Mouse (Mus musculus): ENCODE results near the gene Coro1c. TPM values are rescaled to one million over a fixed set of nuclear protein-coding genes. Genes with fewer than 3 reads are reported as not detected.

Coro1c gene
- total and polyA plus RNA-seq, 3 experiments = 77.3 to 158 (median 103) TPM

Other genes starting within 250 kb of the Coro1c start
- gene 1700069L16Rik, start 184.0 kb downstream of the Coro1c start, total RNA-seq (2012; rRNA removed) = not detected in 2 replicates
- not detected for gene 1700069L16Rik, start 184.0 kb downstream of the Coro1c start, polyA plus RNA-seq (2012; ENCODE audit: insufficient read depth in 1 of 2, insufficient read length in 2 of 2, low read depth in 1 of 2, low replicate concordance in 2 of 2, missing spikeins in 1 of 2)
- 1.8 and 2.5 TPM in 2 replicates for gene Ficd, start 173.0 kb downstream of the Coro1c start, total RNA-seq (2012; rRNA removed)
- 1 to 10 TPM in 1 of 2 experiments, not detected in 1; 2.7 TPM for gene Ficd, start 173.0 kb downstream of the Coro1c start, polyA plus RNA-seq (2012; ENCODE audit: insufficient read depth in 1 of 2, insufficient read length in 2 of 2, low read depth in 1 of 2, low replicate concordance in 2 of 2, missing spikeins in 1 of 2)
- gene Sart3, start 136.2 kb downstream of the Coro1c start, total RNA-seq (2012; rRNA removed) = 38.5 and 41.4 TPM in 2 replicates
- 10 to 100 TPM in 1 of 2 experiments, not detected in 1; 74.4 TPM for gene Sart3, start 136.2 kb downstream of the Coro1c start, polyA plus RNA-seq (2012; ENCODE audit: insufficient read depth in 1 of 2, insufficient read length in 2 of 2, low read depth in 1 of 2, low replicate concordance in 2 of 2, missing spikeins in 1 of 2)
- 84.1 and 95.7 TPM in 2 replicates for gene Iscu, start 136.0 kb downstream of the Coro1c start, total RNA-seq (2012; rRNA removed)
- 100 to 1,000 TPM in 1 of 2 experiments, not detected in 1; 150 TPM for gene Iscu, start 136.0 kb downstream of the Coro1c start, polyA plus RNA-seq (2012; ENCODE audit: insufficient read depth in 1 of 2, insufficient read length in 2 of 2, low read depth in 1 of 2, low replicate concordance in 2 of 2, missing spikeins in 1 of 2)
- gene Tmem119, start 108.2 kb downstream of the Coro1c start, total RNA-seq (2012; rRNA removed) = not detected in 2 replicates
- gene Tmem119, start 108.2 kb downstream of the Coro1c start, polyA plus RNA-seq (2012; ENCODE audit: insufficient read depth in 1 of 2, insufficient read length in 2 of 2, low read depth in 1 of 2, low replicate concordance in 2 of 2, missing spikeins in 1 of 2) = under 1 TPM in 1 of 2 experiments, not detected in 1; 0.13 TPM
- gene Selplg, start 76.1 kb downstream of the Coro1c start, total RNA-seq (2012; rRNA removed) = 24.2 and 29.1 TPM in 2 replicates
- 10 to 100 TPM in 1 of 2 experiments, not detected in 1; 48.2 TPM for gene Selplg, start 76.1 kb downstream of the Coro1c start, polyA plus RNA-seq (2012; ENCODE audit: insufficient read depth in 1 of 2, insufficient read length in 2 of 2, low read depth in 1 of 2, low replicate concordance in 2 of 2, missing spikeins in 1 of 2)
- gene Ssh1, start 85.1 kb upstream of the Coro1c start, total RNA-seq (2012; rRNA removed) = 2.3 and 4.0 TPM in 2 replicates
- gene Ssh1, start 85.1 kb upstream of the Coro1c start, polyA plus RNA-seq (2012; ENCODE audit: insufficient read depth in 1 of 2, insufficient read length in 2 of 2, low read depth in 1 of 2, low replicate concordance in 2 of 2, missing spikeins in 1 of 2) = 1 to 10 TPM in 1 of 2 experiments, not detected in 1; 6.8 TPM
- gene Dao, start 94.9 kb upstream of the Coro1c start, total RNA-seq (2012; rRNA removed) = not detected in 2 replicates
- gene Dao, start 94.9 kb upstream of the Coro1c start, polyA plus RNA-seq (2012; ENCODE audit: insufficient read depth in 1 of 2, insufficient read length in 2 of 2, low read depth in 1 of 2, low replicate concordance in 2 of 2, missing spikeins in 1 of 2) = under 1 TPM in 1 of 2 experiments, not detected in 1; 0.04 TPM
- gene Usp30, start 156.7 kb upstream of the Coro1c start, total RNA-seq (2012; rRNA removed) = 11.9 and 12.8 TPM in 2 replicates
- 10 to 100 TPM in 1 of 2 experiments, not detected in 1; 21.1 TPM for gene Usp30, start 156.7 kb upstream of the Coro1c start, polyA plus RNA-seq (2012; ENCODE audit: insufficient read depth in 1 of 2, insufficient read length in 2 of 2, low read depth in 1 of 2, low replicate concordance in 2 of 2, missing spikeins in 1 of 2)
- gene Svop, start 182.8 kb upstream of the Coro1c start, total RNA-seq (2012; rRNA removed) = not detected in 2 replicates
- gene Svop, start 182.8 kb upstream of the Coro1c start, polyA plus RNA-seq (2012; ENCODE audit: insufficient read depth in 1 of 2, insufficient read length in 2 of 2, low read depth in 1 of 2, low replicate concordance in 2 of 2, missing spikeins in 1 of 2) = not detected
- 15.2 and 15.7 TPM in 2 replicates for gene Alkbh2, start 219.5 kb upstream of the Coro1c start, total RNA-seq (2012; rRNA removed)
- 10 to 100 TPM in 1 of 2 experiments, not detected in 1; 22.6 TPM for gene Alkbh2, start 219.5 kb upstream of the Coro1c start, polyA plus RNA-seq (2012; ENCODE audit: insufficient read depth in 1 of 2, insufficient read length in 2 of 2, low read depth in 1 of 2, low replicate concordance in 2 of 2, missing spikeins in 1 of 2)
- 19.6 and 22.1 TPM in 2 replicates for gene Ung, start 221.6 kb upstream of the Coro1c start, total RNA-seq (2012; rRNA removed)
- gene Ung, start 221.6 kb upstream of the Coro1c start, polyA plus RNA-seq (2012; ENCODE audit: insufficient read depth in 1 of 2, insufficient read length in 2 of 2, low read depth in 1 of 2, low replicate concordance in 2 of 2, missing spikeins in 1 of 2) = 10 to 100 TPM in 1 of 2 experiments, not detected in 1; 62.2 TPM
- gene Acacb, start 237.8 kb upstream of the Coro1c start, total RNA-seq (2012; rRNA removed) = 1.9 and 2.0 TPM in 2 replicates
- 1 to 10 TPM in 1 of 2 experiments, not detected in 1; 5.3 TPM for gene Acacb, start 237.8 kb upstream of the Coro1c start, polyA plus RNA-seq (2012; ENCODE audit: insufficient read depth in 1 of 2, insufficient read length in 2 of 2, low read depth in 1 of 2, low replicate concordance in 2 of 2, missing spikeins in 1 of 2)

All from MEL (cell line).